Mouse (Mus musculus) lung, embryonic 15.5 days (tissue): ENCODE results near the gene Tlx2. TPM values are rescaled to one million over a fixed set of nuclear protein-coding genes. Genes with fewer than 3 reads are reported as not detected.
A peak's percentile ranks its signal among the peaks of the same experiment; 100 is the strongest.

Experiments used
- ATAC-seq: fragments of 200-750 bp; cut with Nextera tagmentation; 2 replicates; pipeline ENCODE4 v1.8.0; 2017; ENCODE audit warnings: moderate number of reproducible peaks, borderline replicate concordance; ENCODE audit not compliant: low FRiP score, low TSS enrichment; ENCODE audit errors: extremely low read depth
- H3K27ac ChIP-seq: fragments of 300-500 bp; sonication (generic); 2 replicates; pipeline ENCODE4 v1.5.1; 2015; ENCODE audit warnings: moderate library complexity, mild to moderate bottlenecking, inconsistent platforms
- H3K27me3 ChIP-seq: fragments of 300-500 bp; sonication (generic); 2 replicates; pipeline ENCODE4 v1.6.1; 2015; ENCODE audit warnings: inconsistent platforms
- H3K36me3 ChIP-seq: fragments of 300-500 bp; sonication (generic); 2 replicates; pipeline ENCODE4 v1.6.1; 2015; ENCODE audit warnings: inconsistent platforms
- H3K4me1 ChIP-seq: fragments of 300-500 bp; sonication (generic); 2 replicates; pipeline ENCODE4 v1.6.1; 2015; ENCODE audit warnings: inconsistent platforms
- H3K4me2 ChIP-seq: fragments of 300-500 bp; sonication (generic); 2 replicates; pipeline ENCODE4 v1.6.1; 2015; ENCODE audit warnings: inconsistent platforms, mild to moderate bottlenecking, moderate library complexity
- H3K4me3 ChIP-seq: fragments of 300-500 bp; sonication (generic); 2 replicates; pipeline ENCODE4 v1.5.1; 2015; ENCODE audit warnings: mild to moderate bottlenecking, inconsistent platforms
- H3K9ac ChIP-seq: fragments of 300-500 bp; sonication (generic); 2 replicates; pipeline ENCODE4 v1.6.1; 2015; ENCODE audit warnings: inconsistent platforms
- H3K9me3 ChIP-seq: fragments of 300-500 bp; sonication (generic); 2 replicates; pipeline ENCODE4 v1.6.1; 2016; ENCODE audit warnings: inconsistent platforms
- WGBS: fragments of 180-500 bp; shearing (Covaris S2); methylation state at CpG from one replicate; pipeline ENCODE4 v1.1.7; 2015; 5-methylcytosine and 5-hydroxymethylcytosine counted together
- polyA plus RNA-seq: library from polyadenylated mRNA; unstranded; fragments of >200 nt; fragmentation: Nextera tagmentation; extraction: Ambion mirVana; gene quantifications from 2 replicates; pipeline ENCODE4 v1.2.1, GENCODE M21; 2015

Tlx2 gene
- polyA plus RNA-seq, 1 experiment from 2014 or later, result 1.0 TPM

DNA sequence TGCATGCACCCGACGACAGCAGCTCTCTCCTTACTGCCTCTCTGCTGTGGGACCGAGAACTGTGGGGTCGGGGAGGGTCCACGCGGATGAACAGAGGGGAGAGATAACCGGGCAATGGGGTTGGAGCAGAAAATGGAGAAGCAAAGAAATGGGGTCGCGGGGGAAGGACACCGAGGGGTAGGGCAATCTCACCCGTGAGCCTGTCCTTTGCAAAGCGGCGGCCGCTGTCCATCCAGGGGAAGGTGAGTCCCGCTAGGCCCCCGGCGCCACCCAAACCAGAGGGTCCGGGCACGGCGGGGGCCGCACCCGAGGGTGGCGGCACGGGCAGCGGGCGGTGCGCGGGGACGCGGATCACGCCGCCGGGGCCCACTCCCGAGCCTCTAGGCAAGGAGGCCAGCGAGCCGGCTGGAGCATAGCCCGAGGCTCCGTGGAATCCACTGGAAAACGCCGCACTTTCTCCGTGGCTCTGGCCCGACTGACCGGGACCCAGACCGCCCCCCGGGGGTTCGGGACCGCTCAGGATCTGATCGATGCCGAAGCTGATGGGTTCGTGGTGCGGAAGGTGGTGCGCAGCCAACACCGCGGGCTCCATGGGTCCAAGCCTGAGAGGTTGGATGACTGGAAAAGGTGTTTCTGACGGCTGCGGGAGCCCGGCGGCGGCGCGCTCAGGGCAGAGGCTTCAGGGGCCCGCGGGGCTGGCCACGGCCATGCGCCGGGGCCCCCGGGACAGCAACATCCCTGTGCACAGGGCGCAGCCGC lies 426 bp downstream of the Tlx2 start:
- 1% methylated on average over 68 of the region's 69 CpGs for WGBS
- Histone ChIP-seq H3K4me1 (peaks cover 25% of the 10 kb centered on the region), H3K36me3 (no peaks in the 10 kb centered on the region), H3K4me2 (peak overlapping the region; percentile 34), H3K27ac (no peak overlapping the region), H3K27me3 (peaks cover 100% of the 10 kb centered on the region), H3K4me3 (peak overlapping the region; percentile 29), H3K9ac (no peak overlapping the region), H3K9me3 (no peaks in the 10 kb centered on the region)
- no peak for ATAC-seq

DNA sequence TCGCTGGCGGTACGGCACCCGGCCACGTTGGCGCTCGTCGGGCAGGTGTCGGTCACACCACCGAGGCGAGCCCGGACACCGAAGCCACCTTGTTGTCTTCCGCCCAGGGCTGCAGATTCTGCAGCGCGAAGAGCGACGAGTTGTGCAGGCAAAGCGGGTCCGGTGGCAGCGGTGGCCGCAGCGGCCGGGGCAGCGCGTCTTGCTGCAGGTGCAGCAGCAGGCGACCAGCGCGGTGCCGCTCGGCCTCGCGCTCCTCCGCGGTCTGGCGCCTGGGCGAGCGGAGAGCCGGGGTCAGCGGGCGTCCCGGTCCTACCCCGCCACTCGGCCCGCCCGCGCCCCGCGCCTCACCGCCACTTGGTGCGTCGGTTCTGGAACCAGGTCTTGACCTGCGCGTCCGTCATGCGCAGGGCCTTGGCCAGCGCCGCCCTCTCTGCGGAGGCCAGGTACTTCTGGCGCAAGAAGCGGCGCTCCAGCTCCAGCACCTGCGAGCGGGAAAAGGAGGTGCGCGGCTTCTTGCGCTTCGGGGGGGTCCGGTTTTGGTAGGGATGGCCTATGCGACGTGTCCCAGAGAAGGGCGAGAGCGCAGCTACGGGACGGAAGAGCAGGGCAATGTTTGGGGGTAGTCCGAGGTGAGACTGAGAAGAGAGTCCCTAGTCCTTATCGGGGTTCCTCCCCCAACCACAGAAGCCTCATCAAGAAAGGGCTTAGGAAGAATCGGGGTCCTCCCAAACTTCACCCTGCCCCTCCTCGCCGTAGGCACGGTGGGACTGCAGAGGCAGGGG lies 1.2 kb downstream of the Tlx2 start:
- H3K36me3 ChIP-seq, result no peaks in the 10 kb centered on the region
- peak overlapping the region; percentile 52 for H3K4me2 ChIP-seq
- no peak for ATAC-seq
- H3K9me3 ChIP-seq, result no peaks in the 10 kb centered on the region
- no peak overlapping the region for H3K27ac ChIP-seq
- peaks cover 100% of the 10 kb centered on the region for H3K27me3 ChIP-seq
- peak overlapping the region; percentile 29 for H3K4me3 ChIP-seq
- under 1% methylated on average over 77 of the region's 81 CpGs for WGBS
- peaks cover 25% of the 10 kb centered on the region for H3K4me1 ChIP-seq
- no peak overlapping the region for H3K9ac ChIP-seq

DNA sequence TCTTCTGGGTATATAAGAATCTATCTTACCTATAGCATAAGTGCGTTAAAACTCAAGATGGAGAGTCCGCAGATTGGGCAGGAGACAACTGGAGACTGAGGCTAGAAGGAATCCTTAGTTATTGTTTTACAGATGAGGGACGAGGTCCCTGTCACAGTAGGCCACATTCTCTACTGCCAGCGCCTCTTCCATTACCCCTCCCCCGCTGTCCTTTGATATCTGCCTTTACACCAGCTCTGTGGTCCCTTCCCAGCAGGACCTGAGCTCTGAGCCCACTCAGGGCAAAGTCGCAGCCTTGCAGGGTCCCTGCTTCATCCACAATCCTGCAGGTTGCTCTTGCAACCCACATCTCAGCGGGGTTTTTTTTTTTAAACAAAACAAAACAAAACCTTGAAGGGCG lies 1.9 kb downstream of the Tlx2 start:
- H3K27ac ChIP-seq, result no peak overlapping the region
- no peaks in the 10 kb centered on the region for H3K9me3 ChIP-seq
- peaks cover 25% of the 10 kb centered on the region for H3K4me1 ChIP-seq
- peaks cover 100% of the 10 kb centered on the region for H3K27me3 ChIP-seq
- no peak for ATAC-seq
- no peak overlapping the region for H3K9ac ChIP-seq
- peak overlapping the region; percentile 29; the same call in 1 of the 2 replicates for H3K4me3 ChIP-seq
- 5% methylated on average over 8 of the region's 8 CpGs for WGBS
- H3K4me2 ChIP-seq, result peak overlapping the region; percentile 52
- H3K36me3 ChIP-seq, result no peaks in the 10 kb centered on the region

DNA sequence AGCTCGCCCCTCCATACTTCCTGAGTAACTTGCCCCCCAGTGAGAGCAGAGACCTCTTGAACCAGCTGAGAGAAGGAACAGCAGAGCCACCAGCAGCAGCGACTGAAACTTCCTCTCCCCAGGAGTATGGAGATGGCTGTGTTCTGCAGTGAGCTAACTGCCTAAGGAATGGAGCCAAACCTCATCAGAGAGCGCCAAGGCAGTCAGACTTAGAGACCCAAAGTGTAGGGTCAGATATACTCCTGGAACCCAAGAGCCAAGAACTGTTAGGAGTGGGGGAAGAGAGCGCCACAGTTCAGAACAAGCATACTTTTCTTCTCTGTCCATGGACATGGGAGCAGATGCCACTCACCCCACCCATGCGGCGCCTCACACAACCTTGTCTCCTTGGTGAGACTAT lies 3.7 kb downstream of the Tlx2 start:
- peaks cover 100% of the 10 kb centered on the region for H3K27me3 ChIP-seq
- WGBS, result 22% methylated on average over 6 of the region's 6 CpGs
- no peaks in the 10 kb centered on the region for H3K36me3 ChIP-seq

DNA sequence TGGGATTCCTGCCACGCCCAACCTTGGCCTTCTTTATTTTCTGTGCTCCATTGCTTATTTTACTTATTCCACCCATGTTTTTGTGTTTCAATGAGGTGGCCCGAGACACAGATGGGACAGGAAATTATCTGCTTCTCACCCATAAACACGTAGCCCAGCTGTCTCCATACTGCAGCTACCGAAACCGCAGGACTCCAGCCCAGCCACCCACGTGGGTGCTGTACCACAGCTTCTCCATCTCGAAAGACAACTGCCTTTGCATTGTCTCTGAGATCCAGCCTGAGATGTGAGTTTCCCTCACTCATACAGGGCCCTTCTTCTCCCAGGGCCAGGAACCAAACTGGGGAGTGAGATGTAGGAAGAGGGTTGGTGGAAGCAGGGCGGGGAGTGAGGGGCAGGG lies 4.1 kb downstream of the Tlx2 start:
- Histone ChIP-seq H3K4me2 (no peak overlapping the region), H3K36me3 (no peaks in the 10 kb centered on the region), H3K9me3 (no peaks in the 10 kb centered on the region), H3K4me1 (peaks cover 22% of the 10 kb centered on the region), H3K27me3 (peaks cover 99% of the 10 kb centered on the region), H3K9ac (no peak overlapping the region), H3K27ac (no peak overlapping the region), H3K4me3 (no peak overlapping the region)
- 26% methylated on average over 8 of the region's 8 CpGs for WGBS
- ATAC-seq, result no peak

More for the DNA sequence above, 3.7 kb downstream of the Tlx2 start:
- H3K4me1 ChIP-seq, result peaks cover 25% of the 10 kb centered on the region
- H3K9ac ChIP-seq, result no peak overlapping the region
- no peak overlapping the region for H3K27ac ChIP-seq
- no peak for ATAC-seq
- no peak overlapping the region for H3K4me3 ChIP-seq
- no peak overlapping the region for H3K4me2 ChIP-seq
- no peaks in the 10 kb centered on the region for H3K9me3 ChIP-seq

DNA sequence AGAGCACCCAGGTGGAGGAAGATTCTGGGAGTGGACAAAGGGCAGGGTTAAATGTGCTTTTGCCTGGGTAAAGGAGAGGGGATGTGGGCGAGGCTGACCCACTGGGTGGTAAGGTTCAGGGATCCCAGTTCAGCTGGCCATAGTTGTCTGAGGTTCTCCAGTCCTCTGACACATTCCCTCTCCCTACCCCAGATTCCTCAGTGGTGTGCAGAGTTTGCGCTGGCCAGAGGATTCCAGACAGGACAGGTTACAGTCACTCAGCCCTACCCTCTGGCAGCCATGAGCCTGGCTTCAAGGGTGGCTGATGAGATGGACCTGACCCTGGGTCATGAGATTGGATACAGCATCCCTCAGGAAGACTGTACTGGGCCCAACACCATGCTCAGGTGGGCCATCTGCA lies 11.4 kb downstream of the Tlx2 start:
- Histone ChIP-seq H3K36me3 (peaks cover 14% of the 10 kb centered on the region), H3K4me3 (no peak overlapping the region), H3K9ac (no peak overlapping the region), H3K9me3 (no peaks in the 10 kb centered on the region), H3K4me2 (no peak overlapping the region), H3K4me1 (peaks cover 10% of the 10 kb centered on the region), H3K27me3 (peaks cover 26% of the 10 kb centered on the region), H3K27ac (no peak overlapping the region)
- no peak for ATAC-seq
- 82% methylated on average over 2 of the region's 2 CpGs for WGBS

DNA sequence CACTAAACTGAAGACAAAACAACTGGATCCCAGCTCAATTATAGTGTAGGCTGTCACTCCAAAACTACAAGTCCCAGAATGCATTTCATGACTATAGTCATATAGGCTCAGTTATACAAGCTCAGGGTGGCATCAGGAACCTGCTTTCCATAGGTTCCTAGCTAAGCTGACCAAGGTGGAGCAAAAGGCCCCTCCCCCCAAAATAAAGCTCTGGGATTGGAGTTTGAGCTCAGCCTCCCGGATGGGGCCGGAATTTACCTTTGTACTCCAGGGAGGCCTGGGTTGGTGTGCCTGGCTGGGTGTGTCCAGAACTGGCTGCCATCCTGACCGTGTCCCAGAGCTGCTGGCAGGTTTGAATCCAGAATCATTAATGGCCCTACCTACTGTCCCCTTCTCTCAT lies 12.3 kb downstream of the Tlx2 start, which contains the start of gene Dqx1:
Dqx1 (plus strand) TSS at position 55 of the 400 bp plus-strand sequence.
- Histone ChIP-seq H3K9me3 (no peaks in the 10 kb centered on the region), H3K4me3 (no peak within 1 kb of the TSS; the same call in 1 of the 2 replicates), H3K4me1 (peaks cover 18% of the 10 kb centered on the region), H3K27me3 (peaks cover 17% of the 10 kb centered on the region), H3K36me3 (peaks cover 14% of the 10 kb centered on the region), H3K4me2 (no peak within 1 kb of the TSS), H3K9ac (no peak within 1 kb of the TSS), H3K27ac (no peak within 1 kb of the TSS)
- WGBS, result 40% methylated on average over 3 of the region's 3 CpGs
- ATAC-seq, result no peak

DNA sequence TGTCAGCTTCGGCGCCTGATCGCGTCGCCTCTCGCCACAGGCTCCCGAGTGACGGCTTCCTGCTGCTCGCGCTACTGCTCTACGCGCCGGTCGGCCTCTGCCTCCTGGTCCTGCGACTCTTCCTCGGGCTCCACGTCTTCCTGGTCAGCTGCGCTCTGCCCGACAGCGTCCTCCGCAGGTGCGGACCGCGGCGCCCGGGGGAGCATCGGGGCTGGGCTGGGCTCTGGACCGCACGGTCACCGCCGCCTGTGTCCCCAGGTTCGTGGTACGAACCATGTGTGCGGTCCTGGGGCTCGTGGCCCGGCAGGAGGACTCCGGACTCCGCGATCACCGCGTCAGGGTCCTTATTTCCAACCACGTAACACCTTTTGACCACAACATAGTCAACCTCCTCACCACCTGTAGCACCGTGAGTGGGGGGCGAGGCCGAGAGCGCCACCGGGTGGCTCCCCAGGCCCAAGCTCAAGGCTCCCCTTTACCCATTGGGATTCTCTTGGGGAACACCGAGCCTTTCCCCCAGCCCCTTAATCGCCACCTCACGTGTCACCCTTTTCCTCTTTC lies 15.1 kb downstream of the Tlx2 start, which contains the start of gene Htra2:
Htra2 (minus strand) TSS at position 403 of the 561 bp plus-strand sequence.
- no peaks in the 10 kb centered on the region for H3K9me3 ChIP-seq
- peak within 1 kb of the TSS; percentile 85 for H3K27ac ChIP-seq
- H3K4me1 ChIP-seq, result peaks cover 26% of the 10 kb centered on the region
- peak within 1 kb of the TSS; percentile 86 for H3K4me2 ChIP-seq
- ATAC-seq, result peak; percentile 32
- H3K4me3 ChIP-seq, result peak within 1 kb of the TSS; percentile 91
- H3K27me3 ChIP-seq, result no peaks in the 10 kb centered on the region
- H3K36me3 ChIP-seq, result peaks cover 28% of the 10 kb centered on the region
- peak within 1 kb of the TSS; percentile 85 for H3K9ac ChIP-seq
- under 1% methylated on average over 50 of the region's 50 CpGs for WGBS

DNA sequence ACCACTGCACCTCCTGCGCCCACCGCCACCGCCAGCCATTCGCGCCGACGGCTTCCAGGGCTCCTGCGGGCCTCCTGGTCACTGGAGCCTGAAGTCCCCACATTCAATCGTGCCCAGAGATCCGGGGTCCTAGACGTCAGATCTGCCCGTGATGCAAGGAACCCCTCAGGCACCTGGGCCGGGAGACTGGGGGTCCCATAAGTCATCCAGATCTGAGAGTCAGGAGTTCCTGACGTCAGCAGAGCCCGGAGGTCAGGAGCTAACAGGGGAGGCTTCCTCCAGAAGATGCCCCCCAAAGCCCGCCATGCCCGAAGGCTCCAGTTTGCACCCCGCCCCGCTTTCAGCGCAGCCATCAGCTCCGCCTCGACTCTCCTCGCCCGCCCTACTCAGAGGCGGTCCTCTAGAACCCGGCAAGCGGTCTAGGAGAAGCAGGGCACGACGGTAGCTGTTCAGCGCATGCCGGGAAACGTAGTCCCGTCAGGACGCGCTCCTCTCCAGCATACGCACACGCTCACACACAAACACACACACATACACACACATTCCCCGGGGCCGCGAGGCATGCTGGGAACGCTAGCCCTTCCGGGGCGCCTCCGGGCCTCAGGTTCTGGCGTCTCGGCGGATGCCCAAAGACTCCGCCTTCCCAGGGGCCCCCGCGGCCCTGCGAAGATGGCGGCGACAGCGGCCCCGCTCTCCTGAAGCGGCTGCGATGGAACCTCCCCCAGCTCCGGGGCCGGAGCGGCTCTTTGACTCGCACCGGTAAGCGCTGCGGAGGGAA lies 15.8 kb downstream of the Tlx2 start, which contains the start of gene Aup1:
Aup1 (plus strand) TSS at position 448 of the 778 bp plus-strand sequence.
- Histone ChIP-seq H3K9me3 (no peaks in the 10 kb centered on the region), H3K36me3 (peaks cover 28% of the 10 kb centered on the region), H3K4me2 (peak within 1 kb of the TSS; percentile 86), H3K27ac (peak within 1 kb of the TSS; percentile 85), H3K4me3 (peak within 1 kb of the TSS; percentile 91), H3K27me3 (no peaks in the 10 kb centered on the region), H3K4me1 (peaks cover 26% of the 10 kb centered on the region), H3K9ac (peak within 1 kb of the TSS; percentile 85)
- peak; percentile 97 for ATAC-seq
- under 1% methylated on average over 64 of the region's 64 CpGs for WGBS

DNA sequence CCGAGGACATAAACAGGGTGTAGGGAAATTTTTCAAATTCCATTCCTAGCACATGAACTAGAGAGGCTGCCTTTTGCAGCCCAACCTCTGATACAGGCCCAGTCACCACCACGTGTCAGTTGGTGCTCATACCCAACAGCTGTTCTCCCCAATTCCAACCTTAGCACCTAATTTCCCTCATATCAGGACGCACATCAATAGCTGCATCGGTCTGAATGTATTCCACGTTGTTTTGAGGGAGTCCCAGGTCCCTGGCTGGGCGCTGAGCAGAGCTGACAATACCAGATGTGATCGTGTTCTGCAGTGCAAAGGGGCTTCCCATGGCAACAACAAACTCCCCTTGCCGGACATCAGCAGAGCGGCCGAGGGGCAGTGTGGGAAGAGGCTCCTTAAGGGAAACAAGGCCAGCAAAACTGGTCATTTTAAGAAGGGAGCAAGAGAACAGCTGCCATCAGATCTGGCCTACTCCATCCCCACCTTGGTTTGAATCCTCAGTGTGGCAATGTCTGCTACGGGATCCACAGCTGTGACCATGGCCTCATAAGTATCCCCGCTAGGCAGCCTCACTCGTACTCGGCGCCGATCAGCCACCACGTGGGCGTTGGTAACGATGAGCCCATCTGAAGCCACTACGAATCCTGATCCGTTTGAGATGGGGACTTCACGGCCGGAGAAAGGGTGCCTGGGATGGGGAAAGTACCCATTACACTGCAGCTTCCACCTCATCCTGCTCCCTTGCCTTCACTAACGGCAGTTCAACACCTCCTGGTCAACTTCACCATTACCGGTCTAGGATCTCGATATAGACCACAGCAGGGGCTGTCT lies 16.7 kb downstream of the Tlx2 start:
- Histone ChIP-seq H3K27ac (peak overlapping the region; percentile 85), H3K4me1 (peaks cover 26% of the 10 kb centered on the region), H3K9me3 (no peaks in the 10 kb centered on the region), H3K36me3 (peaks cover 28% of the 10 kb centered on the region), H3K9ac (peak overlapping the region; percentile 82), H3K27me3 (no peaks in the 10 kb centered on the region), H3K4me3 (peak overlapping the region; percentile 91), H3K4me2 (peak overlapping the region; percentile 86)
- ATAC-seq, result no peak
- 2% methylated on average over 26 of the region's 26 CpGs for WGBS
